ENCODE assay signal across 8 mouse cellular contexts in genomic region chr2:25500071-25500575, GRCm38 (mm10). TPM values are rescaled to one million over a fixed set of nuclear protein-coding genes. Genes with fewer than 3 reads are reported as not detected.
A peak's percentile ranks its signal among the peaks of the same experiment; 100 is the strongest.
DNase-seq lines count a peak whose midpoint lies in the region; ATAC-seq and TF ChIP-seq lines count a peak whose summit lies in the region.

No protein-coding gene starts in this region.

- ATAC-seq in heart, embryonic 14.5 days (ENCODE audit: insufficient number of reproducible peaks, insufficient read depth, low FRiP score, low read depth), result 0 out of 2 replicates have a peak, but pooled peaks have one; percentile 4
- peak; percentile 10; the same call in 1 of the 2 replicates for ATAC-seq in liver, embryonic 12.5 days

- no peak for TF ChIP-seq EP300 in heart, adult 2 months (IDR thresholded peaks at IDR 0.05; ENCODE audit: insufficient read depth, low read depth, low read length)
- TF ChIP-seq EP300 in MEL (IDR thresholded peaks at IDR 0.05; ENCODE audit: low read depth in 1 of 2, low read length in 2 of 2), result no peak

- TF ChIP-seq POLR2A in heart, adult 2 months (IDR thresholded peaks at IDR 0.05; ENCODE audit: insufficient read depth, low read depth, low read length), result no peak; the same call in 1 of the 2 replicates
- no peak; a peak in 1 of 4 replicates for TF ChIP-seq POLR2A in MEL (IDR thresholded peaks at IDR 0.05; ENCODE audit: control insufficient read depth in 1 of 2, insufficient read depth in 1 of 2, low read depth in 1 of 2, low read length in 2 of 2, poor library complexity in 1 of 2)

- peak overlapping the region; percentile 50 for H3K4me3 ChIP-seq in heart, adult 2 months
- peak overlapping the region; percentile 63 to 70 for H3K4me3 ChIP-seq in MEL (ENCODE audit: control insufficient read depth in 1 of 2, insufficient read depth in 1 of 2, low read depth in 2 of 2, low read length in 2 of 2)
- H3K4me3 ChIP-seq in heart, embryonic 14.5 days (ENCODE audit: control insufficient read depth in 1 of 2, insufficient read depth in 1 of 2, low read depth in 1 of 2, low read length in 2 of 2), result peak overlapping the region; percentile 47 to 93
- H3K4me3 ChIP-seq in liver, embryonic 12.5 days, result peak overlapping the region; percentile 80

- peaks cover 6% of the 10 kb centered on the region for H3K4me1 ChIP-seq in heart, adult 2 months (ENCODE audit: control insufficient read depth, insufficient read depth, low read length)
- peaks cover 10 to 36% of the 10 kb centered on the region in 2 experiments for H3K4me1 ChIP-seq in MEL (ENCODE audit: control insufficient read depth in 1 of 2, insufficient read depth in 2 of 2, low read length in 2 of 2)
- H3K4me1 ChIP-seq in heart, embryonic 14.5 days (ENCODE audit: control insufficient read depth in 2 of 2, insufficient read depth in 2 of 2, low read length in 2 of 2), result peaks cover 14 to 19% of the 10 kb centered on the region in 2 experiments
- H3K4me1 ChIP-seq in liver, embryonic 12.5 days, result peaks cover 61% of the 10 kb centered on the region

- peak overlapping the region; percentile 75 for H3K4me2 ChIP-seq in heart, embryonic 14.5 days (ENCODE audit: low read length)
- H3K4me2 ChIP-seq in liver, embryonic 12.5 days, result peak overlapping the region; percentile 91

- no peaks in the 10 kb centered on the region for H3K36me3 ChIP-seq in heart, adult 2 months (ENCODE audit: control insufficient read depth, insufficient read depth, low read length)
- H3K36me3 ChIP-seq in MEL (ENCODE audit: control insufficient read depth in 1 of 2, insufficient read depth in 2 of 2, low read length in 2 of 2), result peaks cover 0 to 29% of the 10 kb centered on the region in 2 experiments; a peak in 2 of 4 replicates
- H3K36me3 ChIP-seq in heart, embryonic 14.5 days (ENCODE audit: control insufficient read depth, insufficient read depth, low read length), result peaks cover 29% of the 10 kb centered on the region
- peaks cover 23% of the 10 kb centered on the region for H3K36me3 ChIP-seq in liver, embryonic 12.5 days

- no peak for DNase-seq in heart, adult 2 months
- no peak for DNase-seq in heart, adult 9 months (ENCODE audit: low spot score in 2 of 2)
- DNase-seq in MEL (ENCODE audit: low read depth, low spot score), result peak; percentile 33
- DNase-seq in left cerebral cortex, adult 18-20 months (ENCODE audit: low spot score in 2 of 2), result no peak
- DNase-seq in left cerebral cortex, postnatal 4 days, result no peak
- DNase-seq in left cerebral cortex, adult 8-10 months (ENCODE audit: low spot score in 2 of 2), result no peak

- no peak for TF ChIP-seq CTCF in heart, adult 2 months (IDR thresholded peaks at IDR 0.05)
- no peak for TF ChIP-seq CTCF in MEL (IDR thresholded peaks at IDR 0.05 in 2 of 3, conservative IDR thresholded peaks at IDR 0.05 in 1 of 3; ENCODE audit: control insufficient read depth in 1 of 3, insufficient read depth in 1 of 3, low read depth in 2 of 3, low read length in 3 of 3, poor library complexity in 1 of 3, severe bottlenecking in 1 of 3)

- intact Hi-C loops in heart, adult 2 months (cut with DNase I), result loop anchor here (2.0 to 5.0 kb wide), 2 partner anchors 41 to 47 kb away; partner anchors contain the start of gene Traf2
- intact Hi-C loops in left cerebral cortex, postnatal 4 days (cut with DNase I), result no loop called here

- peak overlapping the region; percentile 94 for H3K27ac ChIP-seq in heart, adult 2 months
- peak overlapping the region; percentile 56 for H3K27ac ChIP-seq in MEL (ENCODE audit: control insufficient read depth, low read depth, low read length)
- H3K27ac ChIP-seq in heart, embryonic 14.5 days (replicated peaks in 1 of 2; ENCODE audit: control insufficient read depth in 1 of 2, insufficient read depth in 1 of 2, low read depth in 2 of 2, low read length in 2 of 2), result peak overlapping the region; percentile 66 to 70; a peak in 3 of 4 replicates
- peak overlapping the region; percentile 91 for H3K27ac ChIP-seq in liver, embryonic 12.5 days

- TF ChIP-seq RAD21 in MEL (IDR thresholded peaks at IDR 0.05; ENCODE audit: low read depth, low read length), result no peak

- no peaks in the 10 kb centered on the region for H3K27me3 ChIP-seq in heart, adult 2 months (ENCODE audit: control insufficient read depth, insufficient read depth, low read length)
- H3K27me3 ChIP-seq in MEL (ENCODE audit: control insufficient read depth in 1 of 2, insufficient read depth in 2 of 2, low read length in 2 of 2), result no peaks in the 10 kb centered on the region
- no peaks in the 10 kb centered on the region for H3K27me3 ChIP-seq in heart, embryonic 14.5 days (ENCODE audit: control insufficient read depth, insufficient read depth, low read length)
- H3K27me3 ChIP-seq in liver, embryonic 12.5 days (replicated peaks), result no peaks in the 10 kb centered on the region

- WGBS in heart, adult 2 months, result 56% methylated on average over 6 of the region's 6 CpGs
- WGBS in heart, embryonic 14.5 days, result 66% methylated on average over 6 of the region's 6 CpGs
- WGBS in liver, embryonic 12.5 days (ENCODE audit: insufficient replicate concordance), result 58% methylated on average over 6 of the region's 6 CpGs

- no peaks in the 10 kb centered on the region for H3K9me3 ChIP-seq in MEL (replicated peaks; ENCODE audit: insufficient read depth, low read length)
- no peaks in the 10 kb centered on the region for H3K9me3 ChIP-seq in heart, embryonic 14.5 days (ENCODE audit: control insufficient read depth, low read length)
- H3K9me3 ChIP-seq in liver, embryonic 12.5 days (replicated peaks), result no peaks in the 10 kb centered on the region

- H3K79me2 ChIP-seq in heart, adult 2 months (replicated peaks; ENCODE audit: control insufficient read depth, insufficient read depth, low read length), result no peaks in the 10 kb centered on the region
- H3K79me2 ChIP-seq in MEL (ENCODE audit: control insufficient read depth, insufficient read depth, low read length, poor library complexity), result peaks cover 9% of the 10 kb centered on the region

- H3K9ac ChIP-seq in heart, adult 2 months (ENCODE audit: low read depth, low read length), result peak overlapping the region; percentile 62
- peak overlapping the region; percentile 69 for H3K9ac ChIP-seq in MEL (ENCODE audit: control insufficient read depth, low read depth, low read length, poor library complexity, severe bottlenecking)
- H3K9ac ChIP-seq in heart, embryonic 14.5 days (ENCODE audit: low read length), result peak overlapping the region; percentile 98
- H3K9ac ChIP-seq in liver, embryonic 12.5 days, result peak overlapping the region; percentile 90

RNA-seq across cellular contexts. Expression of gene Fbxw5, which starts 0.4 kb away (rescaled TPM):
- total RNA-seq in heart, adult 2 months (2021), result 10 to 100 TPM; 82.7 to 84.8 TPM
- 32.9 and 41.0 TPM in 2 replicates for polyA plus RNA-seq in heart, adult 2 months (2012; rRNA removed)
- 27.5 and 29.2 TPM in 2 replicates for total RNA-seq in MEL (2012; rRNA removed)
- polyA plus RNA-seq in MEL (2012; ENCODE audit: insufficient read depth in 1 of 2, insufficient read length in 2 of 2, low read depth in 1 of 2, low replicate concordance in 2 of 2, missing spikeins in 1 of 2), result 10 to 100 TPM in 1 of 2 experiments, not detected in 1; 65.6 TPM
- 82.8 and 85.2 TPM in 2 replicates for polyA plus RNA-seq in heart, embryonic 14.5 days (2014; fragmentation: Nextera tagmentation; extraction: Ambion mirVana)
- polyA plus RNA-seq in liver, embryonic 12.5 days (2016; fragmentation: Nextera tagmentation; extraction: Ambion mirVana), result 39.9 and 42.7 TPM in 2 replicates
- 100 to 1,000 TPM; 105 to 114 TPM for total RNA-seq in left cerebral cortex, adult 18-20 months (2021)
- total RNA-seq in left cerebral cortex, postnatal 4 days (2021), result 100 to 1,000 TPM; 117 TPM
- total RNA-seq in left cerebral cortex, adult 8-10 months (2022), result 100 to 1,000 TPM; 105 to 121 (median 113) TPM

RNA-seq across cellular contexts. Expression of gene C8g, which starts 1.4 kb away (rescaled TPM):
- 1 to 10 TPM; 1.3 to 1.6 TPM for total RNA-seq in heart, adult 2 months (2021)
- polyA plus RNA-seq in heart, adult 2 months (2012; rRNA removed), result 4.1 and 6.1 TPM in 2 replicates
- total RNA-seq in MEL (2012; rRNA removed), result 1.5 and 2.3 TPM in 2 replicates
- 1 to 10 TPM in 1 of 2 experiments, not detected in 1; 5.1 TPM for polyA plus RNA-seq in MEL (2012; ENCODE audit: insufficient read depth in 1 of 2, insufficient read length in 2 of 2, low read depth in 1 of 2, low replicate concordance in 2 of 2, missing spikeins in 1 of 2)
- 2.9 and 4.9 TPM in 2 replicates for polyA plus RNA-seq in heart, embryonic 14.5 days (2014; fragmentation: Nextera tagmentation; extraction: Ambion mirVana)
- polyA plus RNA-seq in liver, embryonic 12.5 days (2016; fragmentation: Nextera tagmentation; extraction: Ambion mirVana), result 17.4 and 18.8 TPM in 2 replicates
- under 1 TPM; 0.52 to 0.74 TPM for total RNA-seq in left cerebral cortex, adult 18-20 months (2021)
- total RNA-seq in left cerebral cortex, postnatal 4 days (2021), result 1 to 10 TPM in 1 of 2 experiments, under 1 TPM in 1; 0.98 to 1.3 TPM
- 1 to 10 TPM in 3 of 4 experiments, under 1 TPM in 1; 0.86 to 1.9 (median 1.6) TPM for total RNA-seq in left cerebral cortex, adult 8-10 months (2022)

RNA-seq across cellular contexts. Expression of gene Lcn12, which starts 6.4 kb away (rescaled TPM):
- total RNA-seq in heart, adult 2 months (2021), result not detected
- not detected in 2 replicates for polyA plus RNA-seq in heart, adult 2 months (2012; rRNA removed)
- not detected in 2 replicates for total RNA-seq in MEL (2012; rRNA removed)
- not detected for polyA plus RNA-seq in MEL (2012; ENCODE audit: insufficient read depth in 1 of 2, insufficient read length in 2 of 2, low read depth in 1 of 2, low replicate concordance in 2 of 2, missing spikeins in 1 of 2)
- not detected in 2 replicates for polyA plus RNA-seq in heart, embryonic 14.5 days (2014; fragmentation: Nextera tagmentation; extraction: Ambion mirVana)
- not detected in 2 replicates for polyA plus RNA-seq in liver, embryonic 12.5 days (2016; fragmentation: Nextera tagmentation; extraction: Ambion mirVana)
- total RNA-seq in left cerebral cortex, adult 18-20 months (2021), result not detected
- total RNA-seq in left cerebral cortex, postnatal 4 days (2021), result not detected
- total RNA-seq in left cerebral cortex, adult 8-10 months (2022), result not detected

RNA-seq across cellular contexts. Expression of gene Ptgds, which starts 30.3 kb away (rescaled TPM):
- 100 to 1,000 TPM; 472 to 774 TPM for total RNA-seq in heart, adult 2 months (2021)
- 198 and 795 TPM in 2 replicates for polyA plus RNA-seq in heart, adult 2 months (2012; rRNA removed)
- not detected in 2 replicates for total RNA-seq in MEL (2012; rRNA removed)
- polyA plus RNA-seq in MEL (2012; ENCODE audit: insufficient read depth in 1 of 2, insufficient read length in 2 of 2, low read depth in 1 of 2, low replicate concordance in 2 of 2, missing spikeins in 1 of 2), result not detected
- polyA plus RNA-seq in heart, embryonic 14.5 days (2014; fragmentation: Nextera tagmentation; extraction: Ambion mirVana), result 98.5 and 112 TPM in 2 replicates
- polyA plus RNA-seq in liver, embryonic 12.5 days (2016; fragmentation: Nextera tagmentation; extraction: Ambion mirVana), result 0.20 and 0.22 TPM in 2 replicates
- 1,000 to 10,000 TPM; 2,769 to 3,095 TPM for total RNA-seq in left cerebral cortex, adult 18-20 months (2021)
- 100 to 1,000 TPM; 665 to 881 TPM for total RNA-seq in left cerebral cortex, postnatal 4 days (2021)
- 1,000 to 10,000 TPM; 1,862 to 2,386 (median 2,226) TPM for total RNA-seq in left cerebral cortex, adult 8-10 months (2022)

RNA-seq across cellular contexts. Expression of gene Paxx, which starts 39.2 kb away (rescaled TPM):
- 10 to 100 TPM; 17.7 to 20.6 TPM for total RNA-seq in heart, adult 2 months (2021)
- polyA plus RNA-seq in heart, adult 2 months (2012; rRNA removed), result 32.8 and 36.8 TPM in 2 replicates
- total RNA-seq in MEL (2012; rRNA removed), result 13.2 and 18.5 TPM in 2 replicates
- polyA plus RNA-seq in MEL (2012; ENCODE audit: insufficient read depth in 1 of 2, insufficient read length in 2 of 2, low read depth in 1 of 2, low replicate concordance in 2 of 2, missing spikeins in 1 of 2), result 10 to 100 TPM in 1 of 2 experiments, not detected in 1; 22.1 TPM
- polyA plus RNA-seq in heart, embryonic 14.5 days (2014; fragmentation: Nextera tagmentation; extraction: Ambion mirVana), result 31.0 and 32.6 TPM in 2 replicates
- polyA plus RNA-seq in liver, embryonic 12.5 days (2016; fragmentation: Nextera tagmentation; extraction: Ambion mirVana), result 9.1 and 11.4 TPM in 2 replicates
- total RNA-seq in left cerebral cortex, adult 18-20 months (2021), result 10 to 100 TPM; 64.5 to 69.1 TPM
- total RNA-seq in left cerebral cortex, postnatal 4 days (2021), result 10 to 100 TPM; 83.1 to 92.4 TPM
- 10 to 100 TPM; 67.2 to 88.0 (median 78.1) TPM for total RNA-seq in left cerebral cortex, adult 8-10 months (2022)
